Mouse (Mus musculus) thymus, postnatal 10 days (tissue): ENCODE measurements at regions not wholly inside any gene's neighbourhood (a gene's known extent, or its start where the extent isn't known, plus 50 kb on each side); places are given as distances from the start of the nearest gene placed in this dataset.

Experiments used
- DNase-seq, 2 experiments: peaks; one replicate each; pipeline ENCODE4 v3.0.0; 2021; ENCODE audit warnings: low spot score in 2 of 2

GRCm38 (mm10) chr4:45587202-45587601 lies 54.9 kb upstream of the Shb start:
- no peak for DNase-seq

- no peak for DNase-seq
These were observed 54.0 kb upstream of the Shb start for GRCm38 (mm10) chr4:45586310-45586709.

GRCm38 (mm10) chr4:45585188-45585820 lies 53.0 kb upstream of the Shb start:
- no peak for DNase-seq

GRCm38 (mm10) chr4:45583966-45584365 lies 51.7 kb upstream of the Shb start:
- DNase-seq = no peak

- no peak for DNase-seq
These were observed 50.2 kb upstream of the Shb start for GRCm38 (mm10) chr4:45582496-45582895.
